Mouse (Mus musculus): Measurements from ENCODE around the gene Memo1. TPM values are rescaled to one million over a fixed set of nuclear protein-coding genes. Genes with fewer than 3 reads are reported as not detected.
"Not testable (repeated sequence)": the region's sequence is repeated elsewhere in the genome, so short reads cannot be mapped to it uniquely, and the experiment has no call there.

Memo1 gene
- 10 to 100 TPM; 62.6 to 68.7 TPM for total RNA-seq (2021)
- long read RNA-seq, experiment 1, transcript Memo1-210 (9 exons, 3,163 nt): major isoform, 25 of 55 reads
- long read RNA-seq, experiment 1, partial matches to known transcripts: 3 of 55 reads
- long read RNA-seq, experiment 1, other reads (novel, unspliced or antisense): 26 of 55 reads
- long read RNA-seq, experiment 2, transcript Memo1-210 (9 exons, 3,163 nt): major isoform, 27 of 37 reads
- long read RNA-seq, experiment 2, partial matches to known transcripts: 0 of 37 reads
- long read RNA-seq, experiment 2, other reads (novel, unspliced or antisense): 10 of 37 reads

DNA sequence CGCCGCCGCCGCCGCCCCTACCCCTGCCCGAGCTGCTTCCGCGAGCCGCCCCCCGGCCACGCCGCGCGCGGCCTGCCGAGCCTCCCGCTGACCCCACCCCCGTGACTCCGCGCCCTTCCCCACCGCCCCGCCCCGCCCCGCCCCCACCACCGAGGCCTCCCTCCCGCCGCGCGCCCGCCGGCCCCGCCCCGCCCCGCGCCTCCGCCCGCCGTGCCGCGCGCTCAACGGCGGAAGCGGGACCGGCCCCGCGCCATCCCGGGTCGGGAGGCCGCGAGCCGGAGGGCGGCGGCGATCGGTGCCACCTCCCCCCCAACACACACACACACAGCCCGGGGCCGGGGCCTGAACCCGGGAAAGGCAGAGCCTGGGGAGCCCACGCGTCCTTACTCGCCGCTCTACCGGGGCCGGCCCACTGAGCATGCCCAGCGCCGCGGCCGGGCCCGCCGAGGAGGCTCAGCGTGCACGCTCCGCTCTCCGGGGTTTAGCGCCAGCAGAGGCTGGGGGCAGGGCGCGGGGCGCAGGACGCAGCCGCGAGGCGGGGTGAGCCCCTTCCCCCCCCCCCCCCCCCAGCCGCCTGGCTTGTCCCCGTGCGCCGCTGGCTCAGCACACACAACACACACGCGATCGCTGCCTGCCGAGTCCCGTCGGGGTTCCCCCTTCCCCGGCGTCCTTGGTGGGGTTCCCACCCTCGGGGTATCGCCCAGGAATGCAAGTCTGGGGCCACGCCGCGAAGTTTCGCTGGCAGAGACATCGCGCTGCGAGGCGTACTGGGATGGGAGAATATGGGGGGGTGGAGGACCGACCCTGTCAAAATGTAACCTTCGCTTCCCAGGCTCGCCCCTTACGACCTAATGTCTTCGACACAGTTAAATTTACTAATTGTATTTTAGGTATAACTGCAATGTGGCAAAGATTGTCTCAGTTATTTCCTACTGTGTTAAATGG, at the start of gene Memo1:
Gene Memo1 (minus strand): TSS at position 496 of the 945 bp plus-strand sequence.
- DNase-seq: peak; percentile 88 to 89
- intact Hi-C loops (cut with DNase I): loop anchor here (5.0 kb wide), 1 partner anchor 1933 kb away; no protein-coding TSS in a partner anchor

DNA sequence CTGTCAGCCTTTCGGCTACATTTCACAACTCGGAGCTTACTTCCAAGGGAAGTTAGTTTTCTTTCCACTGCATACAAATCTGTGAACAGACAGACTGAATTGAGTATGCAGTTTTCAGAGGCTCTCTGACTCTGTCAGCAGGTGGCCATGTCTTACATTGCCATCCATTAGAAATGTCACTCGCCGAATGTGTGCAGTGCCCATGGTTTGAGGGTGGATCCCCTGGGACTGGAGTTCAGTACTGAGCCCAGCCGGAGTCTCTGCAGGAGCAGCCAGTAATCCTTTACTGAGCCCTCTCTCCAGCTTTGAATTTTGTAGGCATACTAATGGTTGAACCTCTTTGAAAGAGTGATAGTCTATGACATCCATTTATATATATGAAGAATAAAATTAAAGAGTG, 45.8 kb upstream of the Memo1 start:
- intact Hi-C loops (cut with DNase I): loop anchor here (5.0 kb wide), 1 partner anchor 56 kb away; the partner anchor contains the start of gene Slc30a6
- no peak for DNase-seq

DNA sequence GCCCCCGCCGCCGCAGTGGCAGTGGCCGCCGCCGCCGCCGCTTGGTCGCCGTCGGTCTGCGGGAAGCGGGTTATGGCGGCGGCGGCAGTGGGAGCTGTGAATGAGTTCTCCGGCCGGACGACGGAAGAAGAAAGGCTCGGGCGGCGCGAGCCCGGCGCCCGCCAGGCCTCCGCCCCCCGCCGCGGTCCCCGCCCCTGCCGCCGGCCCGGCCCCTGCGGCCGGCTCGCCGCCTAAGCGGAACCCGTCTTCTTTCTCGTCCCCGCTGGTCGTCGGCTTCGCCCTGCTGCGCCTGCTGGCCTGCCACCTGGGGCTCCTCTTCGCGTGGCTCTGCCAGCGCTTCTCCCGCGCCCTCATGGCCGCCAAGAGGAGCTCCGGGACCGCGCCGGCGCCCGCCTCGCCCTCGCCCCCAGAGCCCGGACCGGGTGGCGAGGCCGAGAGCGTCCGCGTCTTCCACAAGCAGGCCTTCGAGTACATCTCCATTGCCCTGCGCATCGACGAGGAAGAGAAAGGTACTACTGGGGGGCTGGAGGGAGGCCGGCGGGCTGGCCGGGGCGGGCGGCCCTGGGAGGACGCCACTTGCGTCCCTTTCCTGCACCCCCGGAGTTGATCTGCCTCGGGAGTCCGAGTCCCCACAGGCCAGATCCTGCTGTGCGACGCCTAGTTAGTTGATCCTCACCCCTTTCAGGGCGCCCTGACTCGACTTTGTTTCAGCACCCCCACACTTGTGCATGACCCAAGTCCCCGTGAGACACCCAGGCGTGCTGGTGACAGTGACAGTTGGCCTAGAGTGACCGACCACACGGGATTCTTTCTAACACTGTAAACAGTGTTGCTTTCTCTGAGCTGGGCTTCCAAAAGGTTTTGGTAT, 43.9 kb upstream of the Memo1 start, which contains the start of gene Spast:
Gene Spast (plus strand): TSS at position 51 of the 868 bp plus-strand sequence.
- DNase-seq: peak; percentile 82 to 85
- intact Hi-C loops (cut with DNase I): loop anchor here (5.0 kb wide), 1 partner anchor 188 kb away; the partner anchor contains the start of gene Birc6

DNA sequence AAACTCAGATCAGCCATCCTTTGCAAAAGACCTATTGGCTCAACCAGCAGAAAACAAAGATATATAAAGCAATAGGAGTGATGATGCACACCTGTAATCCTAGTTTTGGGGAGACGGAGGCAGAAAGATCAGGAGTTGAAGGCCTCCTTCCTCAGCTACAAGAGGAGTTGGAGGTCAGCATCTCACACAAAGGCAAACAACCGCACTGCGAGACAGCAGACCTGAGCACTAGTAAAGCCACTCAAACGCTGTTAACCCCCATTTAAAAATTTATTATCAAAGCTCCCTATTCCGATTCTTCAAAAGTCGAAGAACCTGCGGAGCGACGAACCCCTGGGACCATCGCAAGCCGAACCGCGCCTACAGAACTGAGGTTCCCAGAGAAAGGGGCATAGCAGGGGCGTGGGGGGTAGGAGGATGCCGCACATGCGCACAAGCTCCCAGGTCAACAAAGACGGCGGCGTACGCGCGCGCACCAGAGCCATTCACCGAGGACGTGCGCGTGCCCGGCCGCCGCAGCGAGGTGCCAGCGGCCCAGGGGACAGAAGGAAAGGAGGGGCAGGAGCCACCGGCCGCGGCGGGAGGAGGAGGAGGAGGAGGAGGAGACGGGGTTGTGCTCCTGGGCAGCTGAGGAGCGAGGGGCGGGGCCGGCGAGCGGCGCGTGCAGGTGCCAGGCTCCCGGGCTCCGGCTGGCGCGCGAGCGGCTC, 43.1 kb upstream of the Memo1 start:
- intact Hi-C loops (cut with DNase I): loop anchor here (5.0 kb wide), 1 partner anchor 189 kb away; the partner anchor contains the start of gene Birc6

DNA sequence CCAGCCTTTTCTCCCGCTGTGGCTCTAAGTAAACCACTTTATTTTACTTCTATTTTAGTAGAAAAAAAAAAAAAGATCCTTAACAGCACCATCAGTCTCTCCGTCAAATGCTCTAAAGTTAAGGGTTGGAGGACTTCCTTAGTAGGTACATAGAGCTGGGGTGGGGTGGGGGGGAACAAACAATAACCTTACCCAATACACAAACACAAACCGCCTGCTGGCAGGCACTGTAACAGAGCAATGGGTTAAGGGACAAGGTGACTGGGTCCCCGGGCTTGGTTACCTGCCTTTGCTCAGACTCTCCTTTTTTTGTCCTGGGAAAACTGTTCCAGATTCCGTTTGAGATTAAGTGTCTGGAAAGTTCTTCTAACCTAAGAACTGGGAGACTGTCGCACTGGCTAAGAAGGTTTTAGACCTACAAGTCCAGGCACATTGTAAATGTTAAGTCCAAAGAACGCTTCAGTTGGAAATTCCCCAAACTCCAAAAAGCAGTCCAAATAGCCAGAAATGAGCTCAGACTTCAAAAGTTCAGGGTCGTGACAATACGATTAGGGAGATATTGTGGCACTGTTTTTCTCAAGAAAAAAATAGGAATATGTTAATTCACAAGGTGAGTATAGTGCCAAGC, 35.8 kb upstream of the Memo1 start:
- intact Hi-C loops (cut with DNase I): no loop called here
- no peak for DNase-seq

More for the DNA sequence above, 43.1 kb upstream of the Memo1 start:
- DNase-seq: peak; percentile 97

DNA sequence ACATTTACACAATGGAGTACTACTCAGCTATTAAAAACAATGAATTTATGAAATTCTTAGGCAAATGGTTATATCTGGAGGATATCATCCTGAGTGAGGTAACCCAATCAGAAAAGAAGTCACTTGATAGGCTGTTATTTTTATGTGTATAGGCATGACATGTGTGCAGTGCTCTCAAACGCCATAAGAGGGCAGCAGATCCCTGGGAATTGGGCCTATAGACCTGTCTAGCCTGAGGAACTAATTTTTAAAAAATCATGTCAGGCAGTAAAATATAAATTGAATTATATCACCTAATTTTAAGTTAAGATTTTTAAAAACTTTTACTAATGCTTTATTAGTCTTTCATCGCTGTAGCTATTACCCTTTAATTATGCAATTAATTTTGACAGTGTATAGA, 32.8 kb upstream of the Memo1 start:
- intact Hi-C loops (cut with DNase I): not testable (repeated sequence)
- peak; percentile 38 to 68 for DNase-seq

DNA sequence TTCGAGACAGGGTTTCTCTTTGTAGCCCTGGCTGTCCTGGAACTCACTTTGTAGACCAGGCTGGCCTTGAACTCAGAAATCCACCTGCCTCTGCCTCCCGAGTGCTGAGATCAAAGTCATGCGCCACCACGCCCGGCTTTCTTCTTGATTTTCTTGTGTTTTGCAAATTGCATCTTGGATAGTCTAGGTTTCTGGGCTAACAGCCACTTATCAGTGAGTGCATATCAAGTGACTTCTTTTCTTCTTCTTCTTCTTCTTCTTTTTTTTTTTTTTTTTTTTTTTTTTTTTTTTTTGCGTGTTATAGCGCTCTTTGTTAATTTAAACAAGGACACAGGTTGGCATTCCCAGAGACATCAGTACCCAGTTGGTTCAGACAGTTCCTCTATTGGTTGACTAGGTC, 31.9 kb upstream of the Memo1 start:
- not testable (repeated sequence) for DNase-seq

DNA sequence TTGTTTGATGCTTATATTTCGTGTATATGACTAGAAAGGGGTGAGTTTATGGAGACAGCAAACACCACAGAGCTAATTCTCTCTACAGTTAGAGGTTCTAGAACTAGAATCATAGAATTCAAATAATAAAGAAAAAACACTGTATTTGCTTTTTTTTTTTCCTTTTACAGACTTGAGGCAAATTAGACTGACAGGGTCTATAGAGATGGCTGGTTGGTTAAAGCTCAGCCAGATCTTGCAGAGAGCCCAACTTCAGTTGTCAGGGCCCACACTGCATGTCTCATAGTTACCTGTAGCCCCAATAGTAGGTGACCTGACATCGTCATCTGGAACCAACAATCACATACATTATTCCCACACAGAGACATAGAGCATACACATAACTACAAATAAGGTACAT, 28.5 kb upstream of the Memo1 start, which contains the start of gene Dpy30:
Gene Dpy30 (minus strand): TSS at position 101 of the 400 bp plus-strand sequence.
- intact Hi-C loops (cut with DNase I): no loop called here
- DNase-seq: no peak

More for the DNA sequence above, 31.9 kb upstream of the Memo1 start:
- intact Hi-C loops (cut with DNase I): not testable (repeated sequence)

DNA sequence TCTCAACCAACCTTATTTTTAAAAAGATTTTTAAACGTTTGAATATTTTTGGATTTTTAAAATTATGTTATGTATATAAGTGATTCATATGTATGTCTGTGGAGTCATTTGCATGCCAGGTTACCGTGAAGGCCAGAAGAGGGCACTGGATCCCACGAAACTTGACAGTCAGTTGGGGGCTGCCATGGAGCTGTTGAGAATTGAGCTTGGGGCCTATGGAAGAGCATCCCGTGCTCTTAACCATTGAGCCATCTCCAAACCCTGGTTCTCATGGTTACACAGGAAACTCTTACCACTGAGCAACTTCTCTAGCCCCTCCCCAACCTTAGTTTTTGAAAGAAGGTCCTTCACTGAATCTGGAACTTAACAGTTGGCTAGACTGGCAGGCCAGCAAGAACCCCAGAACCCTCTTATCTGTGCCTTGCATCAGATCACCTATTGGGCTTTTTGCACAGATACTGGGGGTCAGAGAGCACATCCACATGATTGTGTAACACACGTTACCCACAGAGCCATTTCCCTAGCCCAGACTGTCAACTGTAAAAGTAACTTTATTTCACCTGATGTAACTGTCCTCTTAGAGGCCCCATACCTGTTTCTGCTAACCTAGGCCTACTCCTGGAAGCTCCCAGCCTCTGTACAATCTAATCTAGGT, 27.2 kb upstream of the Memo1 start:
- intact Hi-C loops (cut with DNase I): no loop called here
- peak in 1 of 2 experiments; percentile 5 for DNase-seq

DNA sequence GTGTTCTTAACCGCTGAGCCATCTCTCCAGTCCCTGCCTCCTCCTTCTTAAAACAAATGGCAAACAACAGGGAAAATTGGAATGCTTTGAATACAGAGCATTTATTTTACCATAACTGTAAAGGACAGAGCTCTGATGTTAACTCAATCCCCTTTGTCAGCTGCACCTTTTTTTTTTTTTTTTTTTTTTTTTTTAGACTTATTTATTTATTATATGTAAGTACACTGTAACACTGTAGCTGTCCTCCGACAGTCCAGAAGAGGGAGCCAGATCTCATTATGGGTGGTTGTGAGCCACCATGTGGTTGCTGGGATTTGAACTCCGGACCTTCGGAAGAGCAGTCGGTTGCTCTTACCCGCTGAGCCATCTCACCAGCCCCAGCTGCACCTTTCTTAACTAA, 23.4 kb upstream of the Memo1 start:
- no peak for DNase-seq
- intact Hi-C loops (cut with DNase I): loop anchor here (5.0 kb wide), 1 partner anchor 79 kb away; the partner anchor contains the start of gene Slc30a6

DNA sequence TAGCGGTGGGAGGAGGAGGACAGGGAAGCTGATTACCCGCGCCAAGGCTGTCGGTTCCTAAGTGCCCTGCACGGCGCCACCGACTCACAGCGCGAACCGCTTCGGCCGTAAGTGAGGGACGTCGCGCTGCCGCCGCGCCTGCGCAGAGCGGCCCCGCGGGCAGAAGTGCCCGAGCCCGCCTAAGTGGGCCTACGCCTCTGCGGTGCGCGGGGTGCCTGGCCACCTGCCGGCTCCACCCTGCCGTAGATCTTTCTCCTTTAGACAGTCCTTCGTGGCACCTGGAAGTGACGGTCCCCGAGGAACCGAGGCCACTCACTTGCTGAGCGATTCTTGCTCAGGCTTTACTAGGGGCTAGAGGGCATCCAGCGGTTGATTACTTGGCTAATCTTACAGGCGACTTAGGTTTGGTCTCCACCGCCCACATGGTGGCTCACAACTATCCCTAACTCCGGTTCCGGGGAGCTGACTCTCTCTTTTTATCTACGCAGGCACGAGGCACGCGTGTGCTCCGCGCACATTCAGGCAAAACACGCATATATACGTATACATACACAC, 21.1 kb upstream of the Memo1 start:
- DNase-seq: peak; percentile 90 to 92
- intact Hi-C loops (cut with DNase I): loop anchor here (5.0 kb wide), 1 partner anchor 81 kb away; the partner anchor contains the start of gene Slc30a6

DNA sequence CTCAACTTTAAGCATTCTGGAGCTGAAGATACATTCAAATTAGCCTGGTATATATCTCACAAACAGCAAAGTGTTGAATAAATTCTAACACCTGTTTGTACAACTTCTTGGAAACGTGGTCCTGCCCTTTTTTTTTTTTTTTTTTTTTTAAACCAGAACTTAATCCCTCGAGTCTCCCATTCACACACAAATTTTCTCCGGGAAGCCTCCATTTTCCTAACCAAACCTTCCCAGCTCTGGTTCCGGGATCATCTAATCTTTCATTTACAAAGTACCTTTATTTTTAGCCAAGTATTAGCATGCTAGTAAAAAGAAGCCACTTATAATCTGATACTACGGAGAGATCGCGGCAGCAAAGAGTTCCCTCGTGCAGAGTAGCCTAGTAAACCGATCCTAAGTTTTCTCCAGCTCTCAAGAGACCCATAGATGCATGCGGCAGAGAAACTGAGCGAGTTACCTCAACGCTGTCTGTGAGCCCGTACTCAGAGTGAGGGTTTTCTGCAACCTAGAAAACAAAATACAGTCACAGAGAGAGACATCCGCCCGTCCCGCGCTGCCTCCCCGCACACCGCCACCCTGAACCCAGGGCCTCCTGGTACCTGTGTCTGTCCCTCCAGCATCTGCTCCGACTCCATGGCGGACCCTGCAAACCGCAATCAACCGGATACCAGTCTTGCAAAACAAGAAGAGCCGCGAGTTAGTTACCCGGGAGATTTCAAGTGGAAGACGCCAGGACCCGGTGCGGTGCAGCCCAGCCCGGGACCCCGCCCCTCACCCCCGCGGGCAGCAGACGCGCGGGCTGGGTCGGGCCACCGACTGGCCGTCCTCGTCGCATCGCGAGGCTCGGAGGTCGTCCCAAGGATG, 20.4 kb upstream of the Memo1 start:
- no peak for DNase-seq
- intact Hi-C loops (cut with DNase I): loop anchor here (2.0 to 5.0 kb wide), 2 partner anchors 19 to 82 kb away; partner anchors contain the start of gene Slc30a6

DNA sequence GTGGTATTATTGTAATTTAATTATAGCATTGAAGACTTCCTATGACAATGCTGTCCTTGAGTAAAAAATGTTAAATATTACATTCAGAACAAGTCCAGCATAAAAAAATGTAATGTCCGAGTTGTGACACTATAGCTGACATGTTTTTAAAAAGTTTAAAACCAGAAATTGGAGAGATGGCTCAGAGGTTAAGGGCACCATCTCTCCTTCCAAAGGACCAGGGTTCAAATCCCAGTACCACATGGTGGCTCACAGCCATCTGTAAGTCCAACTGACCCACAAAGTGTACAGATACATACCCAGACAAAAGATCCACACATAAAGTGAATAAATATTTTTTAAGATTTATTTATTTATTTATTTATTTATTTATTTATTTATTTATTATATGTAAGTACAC, 10.7 kb upstream of the Memo1 start:
- intact Hi-C loops (cut with DNase I): no loop called here
- DNase-seq: no peak

DNA sequence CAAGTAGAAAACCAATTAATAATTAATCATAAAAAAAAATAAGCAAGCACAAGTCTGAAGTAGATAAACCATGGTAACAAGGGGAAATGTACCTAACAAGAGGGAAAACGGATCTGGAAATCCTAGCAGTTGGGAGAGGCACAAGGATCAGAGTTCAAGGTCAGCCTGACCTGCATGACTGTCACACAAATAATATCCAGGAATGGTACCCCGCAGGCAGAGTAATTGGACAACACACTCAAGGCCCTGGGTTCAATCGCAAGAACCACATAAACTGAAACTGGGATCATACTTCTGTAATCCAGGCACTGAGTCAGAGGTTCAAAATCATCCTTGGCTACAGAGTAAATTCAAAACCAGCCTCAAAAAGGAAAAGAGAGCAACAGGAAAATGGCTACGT, 10.3 kb upstream of the Memo1 start:
- intact Hi-C loops (cut with DNase I): no loop called here
- no peak for DNase-seq

DNA sequence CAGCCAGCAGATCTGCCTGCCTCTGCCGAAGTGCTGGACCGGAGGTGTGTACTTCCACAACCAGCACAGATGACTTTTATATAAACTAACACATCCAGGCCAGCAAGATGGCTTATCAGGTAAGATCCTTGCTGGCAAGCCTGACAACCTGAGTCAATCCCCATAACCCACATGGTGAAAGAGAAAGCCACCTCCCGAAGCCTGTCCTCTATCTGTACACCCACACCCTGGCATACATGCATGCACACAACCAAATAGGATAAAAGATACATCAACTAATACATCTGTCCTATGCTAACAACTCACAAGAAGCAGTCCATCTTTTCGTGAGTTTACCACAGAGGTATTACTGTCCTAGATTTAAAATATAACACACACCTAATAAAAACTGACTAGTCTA, 8.7 kb upstream of the Memo1 start:
- no peak for DNase-seq
- intact Hi-C loops (cut with DNase I): no loop called here

DNA sequence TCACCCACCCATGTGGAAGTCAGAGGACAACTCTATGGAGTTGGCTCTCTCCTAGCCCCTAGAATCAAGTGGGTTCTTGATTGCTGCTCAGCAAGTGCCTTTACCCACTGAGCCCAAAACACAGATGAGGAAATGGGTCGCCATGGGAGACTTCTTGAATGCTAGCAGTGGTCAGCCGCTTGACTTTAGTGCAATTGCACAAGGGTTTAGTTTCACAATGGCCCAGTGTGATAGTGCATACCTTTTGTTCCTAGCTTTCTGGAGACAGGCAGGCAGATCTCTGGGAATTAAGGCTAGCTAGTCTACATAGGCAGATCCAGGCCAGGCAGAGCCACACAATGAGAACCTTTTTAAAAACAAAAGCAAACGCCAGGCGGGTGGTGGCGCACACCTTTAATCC, 4.8 kb upstream of the Memo1 start:
- intact Hi-C loops (cut with DNase I): no loop called here
- no peak for DNase-seq

DNA sequence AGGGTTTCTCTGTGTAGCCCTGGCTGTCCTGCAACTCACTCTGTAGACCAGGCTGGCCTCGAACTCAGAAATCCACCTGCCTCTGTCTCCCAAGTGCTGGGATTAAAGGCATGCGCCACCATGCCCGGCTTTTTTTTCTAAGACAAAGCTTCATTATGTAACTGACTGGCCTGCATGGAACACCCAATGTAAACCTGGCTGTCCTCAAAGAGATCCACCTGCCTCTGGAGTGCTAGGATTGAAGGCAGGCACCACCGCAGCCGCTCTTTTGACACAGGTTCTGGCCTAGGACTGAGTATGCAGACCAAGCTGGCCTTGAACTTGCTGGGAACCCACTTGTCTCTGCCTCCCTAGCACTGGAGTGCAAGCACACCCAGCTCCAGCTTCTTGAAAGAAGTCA, 1.7 kb upstream of the Memo1 start:
- not testable (repeated sequence) for DNase-seq
- intact Hi-C loops (cut with DNase I): loop anchor here (2.0 to 5.0 kb wide), 2 partner anchors 18 to 1935 kb away; no protein-coding TSS in a partner anchor
